Mouse (Mus musculus) cerebellum, adult 2 months (tissue): ENCODE measurements around the gene Inha. TPM values are rescaled to one million over a fixed set of nuclear protein-coding genes. Genes with fewer than 3 reads are reported as not detected.

Experiments used
- DNase-seq, 2 experiments: peaks; one replicate each; pipeline ENCODE4 v3.0.0; 2021
- H3K27ac ChIP-seq: fragments of 200-500 bp; 2 replicates; pipeline ENCODE4 v1.5.1; 2012; ENCODE audit warnings: low read length, control low read depth, inconsistent platforms; ENCODE audit not compliant: insufficient read depth
- H3K27me3 ChIP-seq: fragments of 200-500 bp; 2 replicates; pipeline ENCODE4 v1.6.1; 2012; ENCODE audit warnings: inconsistent platforms, mild to moderate bottlenecking, low read length, moderate library complexity; ENCODE audit not compliant: control insufficient read depth, insufficient read depth
- H3K4me1 ChIP-seq: fragments of 200-500 bp; 2 replicates; pipeline ENCODE4 v1.6.1; 2011; ENCODE audit warnings: low read length; ENCODE audit not compliant: control insufficient read depth, insufficient read depth
- H3K4me3 ChIP-seq: fragments of 200-500 bp; replicated peaks from 2 replicates; pipeline ENCODE3; 2011; ENCODE audit warnings: mild to moderate bottlenecking, low read depth, low read length, control low read depth; ENCODE audit not compliant: insufficient read depth
- CTCF ChIP-seq: fragments of 200-500 bp; IDR thresholded peaks from 2 replicates; pipeline ENCODE4 v1.5.1; 2011; ENCODE audit warnings: low read depth, mild to moderate bottlenecking, control low read depth, low read length, moderate library complexity, borderline replicate concordance; ENCODE audit not compliant: insufficient read depth
- POLR2A ChIP-seq: fragments of 200-500 bp; IDR thresholded peaks from 2 replicates; pipeline ENCODE4 v1.6.1; 2011; ENCODE audit warnings: low read length, control low read depth, borderline replicate concordance; ENCODE audit not compliant: insufficient read depth
- WGBS: fragments of 180-500 bp; shearing (Covaris S2); methylation state at CpG from one replicate; pipeline ENCODE4 v1.1.7; 2018; 5-methylcytosine and 5-hydroxymethylcytosine counted together
- polyA plus RNA-seq: library from polyadenylated mRNA; depleted of rRNA; stranded (reverse); fragments of >200 nt; gene quantifications from 2 replicates; pipeline ENCODE4 v1.2.3, GENCODE M21; 2012; rRNA removed

Gene Inha
- 64.7 and 68.6 TPM in 2 replicates for polyA plus RNA-seq

DNA sequence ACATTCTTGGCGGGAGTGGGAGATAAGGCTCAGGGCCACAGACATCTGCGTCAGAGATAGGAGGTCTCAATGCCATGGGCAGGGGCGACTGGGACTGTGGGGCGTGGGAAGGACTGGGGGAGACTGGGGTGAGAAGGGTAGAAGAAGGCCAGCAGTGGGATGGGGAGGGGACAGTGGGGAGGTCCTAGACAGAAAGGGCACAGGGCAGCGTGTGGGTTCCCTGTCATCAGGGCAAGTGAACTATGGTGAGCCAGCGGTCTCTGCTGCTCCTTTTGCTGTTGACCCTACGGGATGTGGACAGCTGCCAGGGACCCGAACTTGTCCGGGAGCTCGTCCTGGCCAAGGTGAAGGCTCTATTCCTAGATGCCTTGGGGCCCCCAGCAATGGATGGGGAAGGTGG is at the start of gene Inha:
Inha (plus strand) TSS at position 72 of the 400 bp plus-strand sequence.
- Histone ChIP-seq H3K4me1 (peaks cover 12% of the 10 kb centered on the region), H3K27me3 (no peaks in the 10 kb centered on the region), H3K4me3 (peak within 1 kb of the TSS; percentile 69), H3K27ac (peak within 1 kb of the TSS; percentile 72)
- TF ChIP-seq POLR2A, result no peak
- TF ChIP-seq CTCF, result no peak
- 35% methylated on average over 10 of the region's 10 CpGs for WGBS
- DNase-seq, result peak in 1 of 2 experiments; percentile 41

DNA sequence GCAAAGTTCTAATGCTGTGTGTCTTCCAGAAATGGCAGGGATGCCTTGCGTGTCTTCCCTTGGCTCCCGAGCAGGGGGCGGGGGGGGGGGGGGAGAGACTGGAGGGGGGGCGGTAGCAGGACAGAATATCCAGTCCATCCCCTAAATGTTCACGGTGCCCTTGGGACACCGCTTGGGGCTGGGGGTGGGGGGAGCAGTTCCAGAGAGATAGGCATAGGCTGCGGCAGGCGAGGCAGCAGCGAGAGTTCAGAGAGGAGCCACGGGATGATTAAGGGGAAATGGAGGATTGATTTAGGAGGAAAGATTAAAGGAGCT is 49.2 kb upstream of the Inha start:
- 46% methylated on average over 10 of the region's 10 CpGs for WGBS
- TF ChIP-seq CTCF (no peak), POLR2A (no peak)
- Histone ChIP-seq H3K4me1 (peaks cover 7% of the 10 kb centered on the region), H3K27ac (no peak overlapping the region), H3K27me3 (no peaks in the 10 kb centered on the region), H3K4me3 (no peak overlapping the region)
- no peak for DNase-seq

GRCm38 (mm10) chr1:75458025-75458788 is 48.7 kb upstream of the Inha start:
- peak in 1 of 2 experiments; percentile 50 for DNase-seq
- peak overlapping the region; percentile 7 for H3K4me3 ChIP-seq
- H3K4me1 ChIP-seq, result peaks cover 7% of the 10 kb centered on the region
- TF ChIP-seq CTCF, result no peak
- TF ChIP-seq POLR2A, result no peak
- no peaks in the 10 kb centered on the region for H3K27me3 ChIP-seq
- H3K27ac ChIP-seq, result no peak overlapping the region
- 24% methylated on average over 42 of the region's 42 CpGs for WGBS

DNA sequence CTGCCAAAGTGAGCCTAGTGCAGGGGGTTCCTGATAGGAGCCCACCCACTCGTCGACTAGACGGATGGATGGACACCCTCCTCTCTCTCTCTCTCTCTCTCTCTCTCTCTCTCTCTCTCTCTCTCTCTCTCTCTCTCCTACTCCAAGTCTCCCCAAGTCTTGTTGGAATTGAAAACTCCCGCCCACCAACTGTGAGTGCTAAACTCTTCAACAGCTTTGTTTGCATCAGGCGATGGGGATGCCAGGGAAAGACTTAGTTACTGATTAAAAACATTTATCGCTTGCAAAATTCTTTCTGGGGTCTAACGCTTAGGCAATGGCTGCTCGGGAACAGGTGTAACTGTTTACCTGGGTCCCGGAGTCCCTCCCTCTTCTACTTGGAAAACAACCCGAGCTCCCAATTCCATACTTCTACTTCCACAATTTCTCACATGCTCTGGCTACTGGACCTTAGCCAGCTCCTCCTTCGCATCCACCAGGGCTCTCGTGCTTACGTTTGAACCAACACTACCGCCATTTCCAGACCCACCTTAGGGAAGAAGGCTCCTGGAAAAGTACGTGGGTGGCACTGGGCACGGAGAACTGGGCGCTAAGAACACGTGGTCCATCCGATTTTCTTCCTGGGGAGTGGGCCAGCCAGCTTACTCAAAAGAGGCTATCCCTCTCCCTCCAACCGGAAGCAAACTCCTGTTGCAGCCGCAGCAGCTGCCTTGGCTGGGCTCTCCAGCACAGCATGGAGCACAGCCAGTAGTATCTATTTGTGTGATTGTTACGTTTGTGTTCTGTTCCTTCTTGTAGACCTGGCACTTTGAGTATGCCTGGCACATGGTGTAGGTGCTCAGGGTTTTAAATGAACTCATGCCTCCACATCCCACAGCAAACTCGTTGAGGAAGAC is 47.8 kb upstream of the Inha start:
- Histone ChIP-seq H3K27ac (no peak overlapping the region), H3K4me3 (peak overlapping the region; percentile 7), H3K27me3 (no peaks in the 10 kb centered on the region), H3K4me1 (peaks cover 7% of the 10 kb centered on the region)
- TF ChIP-seq CTCF (no peak), POLR2A (no peak)
- no peak for DNase-seq
- WGBS, result 31% methylated on average over 23 of the region's 23 CpGs

DNA sequence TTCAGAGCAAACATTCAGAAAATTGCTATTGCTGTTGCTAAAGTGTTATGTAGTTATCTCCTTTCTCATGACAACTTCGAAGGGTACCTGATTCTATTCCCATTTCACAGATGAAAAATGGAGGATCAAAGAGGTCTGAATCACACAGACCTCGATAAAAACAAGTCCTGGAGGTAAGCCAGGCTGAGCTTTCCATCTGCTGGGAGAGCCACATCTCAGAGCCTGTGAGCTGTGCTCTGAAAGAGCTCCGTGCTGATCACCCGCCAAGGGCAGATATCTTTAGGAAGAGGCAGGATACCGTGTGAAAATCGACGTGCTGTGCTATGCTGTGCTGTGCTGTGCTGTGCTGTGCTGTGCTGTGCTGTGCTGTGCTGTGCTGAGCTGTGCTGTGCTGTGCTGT is 46.6 kb upstream of the Inha start:
- H3K4me1 ChIP-seq, result peaks cover 12% of the 10 kb centered on the region
- WGBS, result 20% methylated on average over 7 of the region's 7 CpGs
- no peak for DNase-seq
- no peaks in the 10 kb centered on the region for H3K27me3 ChIP-seq
- H3K4me3 ChIP-seq, result no peak overlapping the region
- H3K27ac ChIP-seq, result no peak overlapping the region
- no peak for TF ChIP-seq POLR2A
- no peak for TF ChIP-seq CTCF

DNA sequence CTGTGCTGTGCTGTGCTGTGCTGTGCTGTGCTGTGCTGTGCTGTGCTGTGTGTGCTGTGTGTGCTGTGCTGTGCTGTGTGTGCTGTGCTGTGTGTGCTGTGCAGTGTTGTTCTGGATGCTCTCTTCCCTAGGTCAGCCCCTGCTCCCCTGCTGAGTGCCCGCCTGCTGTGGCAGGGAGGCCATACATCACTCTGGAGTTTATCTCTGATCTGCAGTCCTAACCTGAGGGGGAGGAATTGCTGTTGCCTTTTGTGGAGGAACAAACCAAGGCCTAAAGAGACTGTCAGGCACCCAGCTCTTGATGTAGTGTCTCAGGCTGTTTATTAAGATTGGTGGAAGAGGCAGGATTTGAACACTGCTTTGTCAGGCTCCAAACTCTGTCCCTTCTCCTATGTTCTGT is 44.2 kb upstream of the Inha start:
- Histone ChIP-seq H3K4me1 (peaks cover 15% of the 10 kb centered on the region), H3K27me3 (no peaks in the 10 kb centered on the region), H3K27ac (no peak overlapping the region), H3K4me3 (no peak overlapping the region)
- no peak for TF ChIP-seq POLR2A
- no peak for TF ChIP-seq CTCF
- DNase-seq, result no peak
- WGBS, result 74% methylated on average over 1 of the region's 1 CpGs

DNA sequence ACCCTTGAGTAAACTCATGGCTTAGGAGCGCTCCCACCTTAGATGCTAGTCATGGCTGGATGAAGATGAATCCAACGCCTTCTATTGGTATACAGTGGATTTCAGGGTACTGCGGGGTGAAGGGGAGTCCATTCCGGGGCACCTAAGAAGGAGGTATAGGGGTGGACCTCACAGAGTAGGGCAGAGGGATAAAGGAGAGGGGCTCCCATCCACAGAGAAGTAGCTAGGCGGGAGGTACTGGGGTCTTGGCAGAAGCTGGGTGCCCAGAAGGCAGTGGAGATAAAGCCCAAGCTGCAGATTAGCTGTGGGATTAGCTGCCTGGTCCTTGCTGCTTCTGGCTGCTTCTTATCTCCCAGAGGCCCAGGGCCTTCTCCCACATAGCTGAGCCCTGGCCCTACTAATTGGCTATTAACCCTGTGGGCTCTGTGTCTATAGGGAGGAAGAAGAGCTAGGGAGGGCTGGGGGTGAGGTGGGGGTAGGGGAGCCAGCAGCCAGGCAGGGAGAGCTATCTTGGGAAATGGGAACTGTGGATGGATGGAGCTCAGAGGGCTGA is 43.1 kb upstream of the Inha start:
- TF ChIP-seq CTCF, result no peak
- no peak for TF ChIP-seq POLR2A
- Histone ChIP-seq H3K27me3 (no peaks in the 10 kb centered on the region), H3K4me1 (peaks cover 15% of the 10 kb centered on the region), H3K27ac (no peak overlapping the region), H3K4me3 (no peak overlapping the region)
- DNase-seq, result no peak
- WGBS, result 90% methylated on average over 5 of the region's 5 CpGs
